Mouse (Mus musculus): ENCODE measurements around the gene Slc19a1.
A peak's percentile ranks its signal among the peaks of the same experiment; 100 is the strongest.

The Slc19a1 gene

DNA sequence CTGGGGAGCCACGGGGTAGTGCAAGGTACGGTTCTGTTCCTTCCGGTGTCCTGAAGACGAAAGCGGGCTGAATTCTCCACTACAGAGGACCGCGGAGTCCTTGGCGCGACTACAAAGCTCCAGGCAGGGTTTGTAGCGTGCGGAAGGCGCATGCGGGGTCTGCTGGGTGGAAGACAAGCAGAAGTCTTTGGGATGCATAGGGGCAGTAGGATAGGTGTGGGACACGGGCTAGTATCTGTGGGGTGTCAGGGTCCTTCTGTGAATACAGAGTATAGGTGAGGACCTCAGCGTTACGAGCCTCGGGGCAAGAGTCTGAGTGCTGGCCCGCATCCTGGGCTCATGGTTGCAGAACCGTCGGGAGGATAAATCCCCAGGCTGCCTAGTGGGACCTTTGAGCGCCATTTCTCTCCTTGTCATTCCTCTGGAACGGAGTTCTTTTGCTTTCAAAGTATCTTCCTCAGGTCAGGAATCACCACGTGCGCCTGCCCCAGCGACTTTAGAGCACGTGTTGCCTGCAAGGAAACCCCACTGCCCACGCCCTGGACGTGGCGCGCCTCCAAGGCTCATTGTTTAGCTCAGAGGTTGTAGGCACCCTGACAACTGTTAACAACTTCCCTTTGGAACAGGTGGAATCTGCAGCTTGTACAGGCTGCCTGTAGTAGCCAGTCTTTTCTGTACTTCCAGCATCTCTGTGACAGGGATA, 1.4 kb downstream of the Slc19a1 start:
- DNase-seq (ENCODE audit: low read depth): no peak

DNA sequence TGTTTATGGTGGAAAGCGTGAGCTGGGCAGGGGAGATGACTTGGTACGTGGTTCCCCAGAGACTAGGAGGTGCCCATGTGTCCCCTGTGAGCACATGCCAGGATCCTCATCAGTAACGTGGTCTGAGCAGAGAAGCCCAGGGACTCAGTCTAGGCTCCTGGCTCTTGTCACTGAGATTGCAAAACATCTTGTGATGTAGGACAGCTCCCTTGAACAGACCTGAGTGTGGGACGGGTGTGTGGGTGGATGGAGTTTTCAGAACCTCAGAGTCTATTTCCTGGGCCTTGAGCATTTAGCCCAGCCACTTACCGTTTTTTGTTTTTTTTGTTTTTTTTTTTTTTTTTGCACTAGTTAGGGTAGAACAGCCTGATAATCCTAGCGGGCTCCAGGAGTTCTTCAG, 3.4 kb downstream of the Slc19a1 start:
- DNase-seq (ENCODE audit: low read depth): no peak

DNA sequence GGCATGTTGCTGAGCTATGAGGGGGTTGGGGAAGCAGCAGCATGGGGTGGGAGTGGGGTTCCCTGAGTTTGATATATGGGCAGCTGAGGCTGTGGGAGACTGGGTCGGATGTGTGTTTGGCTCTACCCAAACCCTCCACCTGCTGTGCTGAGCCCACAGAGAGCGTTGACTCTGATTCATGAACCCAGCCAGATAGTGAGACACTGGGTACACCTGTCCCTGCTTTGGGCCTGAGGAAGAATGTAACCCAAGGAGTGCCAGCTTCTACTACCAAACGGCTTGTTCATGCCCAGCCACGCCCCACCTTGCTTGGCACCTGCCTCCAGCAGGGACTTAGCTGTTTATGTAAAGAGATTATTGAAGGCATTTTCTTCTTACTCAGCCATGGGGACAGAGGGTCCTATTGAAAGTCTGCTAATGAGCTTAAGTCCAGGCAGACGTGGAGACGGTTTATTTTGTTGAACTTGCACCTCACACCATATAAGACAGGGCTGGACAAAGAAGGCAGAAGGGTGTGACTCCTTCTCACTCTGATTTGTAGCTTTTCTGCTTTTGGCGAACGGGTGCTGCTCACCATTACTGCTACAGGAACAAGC, 6.6 kb downstream of the Slc19a1 start:
- no peak for DNase-seq (ENCODE audit: low read depth)

DNA sequence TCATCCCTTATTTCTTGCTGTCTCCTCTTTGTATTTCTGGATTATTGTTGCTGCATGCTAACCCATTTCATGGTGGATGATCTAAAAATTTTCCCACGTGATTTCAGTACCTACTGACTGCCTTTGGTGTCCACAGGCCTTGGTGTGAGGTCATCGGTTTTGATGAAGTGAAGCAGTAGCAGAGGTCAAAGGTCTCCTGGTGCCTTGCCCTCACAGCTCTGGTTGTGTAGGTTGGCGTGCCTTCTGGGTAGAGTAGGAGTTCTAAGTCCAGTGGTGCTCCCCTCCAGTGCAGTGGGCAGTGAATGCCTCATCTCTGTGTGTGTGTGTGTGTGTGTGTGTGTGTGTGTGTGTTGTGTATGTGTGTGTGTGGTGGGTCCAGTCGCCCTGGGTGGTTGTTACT, 16.2 kb downstream of the Slc19a1 start:
- DNase-seq (ENCODE audit: low read depth): no peak

DNA sequence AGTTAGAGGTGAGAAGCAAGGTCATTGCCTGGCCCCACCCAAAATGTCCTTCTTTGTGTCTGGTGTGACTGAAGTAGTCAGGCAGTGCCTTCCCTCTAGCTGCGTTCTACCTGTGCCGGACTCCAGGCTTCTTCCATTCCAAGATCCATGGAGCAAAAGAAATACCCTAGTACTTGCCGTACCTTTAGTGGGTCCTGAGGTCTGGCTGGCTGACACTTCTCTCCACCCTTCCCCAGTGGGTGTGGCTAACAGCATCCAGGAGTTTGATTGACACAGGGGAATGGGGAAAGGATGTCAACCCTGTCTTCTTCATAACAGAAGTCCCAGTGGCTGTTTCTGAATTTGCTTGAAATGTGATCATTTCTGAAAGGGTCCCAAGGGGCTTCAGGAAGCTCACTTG, 16.6 kb downstream of the Slc19a1 start:
- DNase-seq (ENCODE audit: low read depth): no peak

DNA sequence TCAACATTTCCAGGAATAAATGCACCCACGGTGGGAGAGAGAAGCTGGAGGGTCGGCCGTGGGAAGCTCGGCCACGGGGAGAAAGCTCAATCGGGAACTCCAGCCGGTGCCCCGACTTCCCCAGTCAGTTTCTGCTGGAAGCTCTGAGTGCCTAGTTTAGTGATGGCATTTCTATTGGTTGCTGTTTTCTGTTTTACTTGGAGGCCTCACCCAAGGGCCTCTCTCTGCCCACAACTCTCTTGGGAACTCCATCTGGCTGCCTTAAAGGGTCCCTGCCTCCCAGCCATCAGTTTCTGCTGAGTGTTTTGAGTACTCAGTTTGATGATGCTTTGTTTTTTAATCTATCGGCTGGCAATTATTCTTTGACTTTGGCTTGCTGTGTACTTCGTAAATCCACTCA, 24.7 kb downstream of the Slc19a1 start:
- no peak for DNase-seq (ENCODE audit: low read depth)

DNA sequence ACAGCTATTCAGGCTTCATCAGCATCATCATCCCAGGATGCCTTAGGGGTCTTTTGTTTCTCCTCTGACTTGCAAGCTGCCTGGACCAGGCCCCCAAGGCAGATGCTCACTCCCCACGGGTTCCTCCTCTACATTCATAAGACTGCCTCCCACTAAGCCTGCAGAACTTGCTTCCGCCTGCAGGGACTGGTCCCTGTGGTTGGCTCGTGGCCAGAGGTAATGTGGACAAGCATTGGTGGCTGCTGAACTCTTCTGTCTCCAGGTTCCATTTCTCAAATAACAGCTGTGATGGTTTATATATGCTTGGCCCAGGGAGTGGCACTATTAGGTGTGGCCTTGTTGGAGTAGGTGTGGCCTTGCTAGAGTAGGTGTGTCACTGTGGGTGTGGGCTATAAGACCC, 29.4 kb downstream of the Slc19a1 start:
- DNase-seq (ENCODE audit: low read depth): no peak

DNA sequence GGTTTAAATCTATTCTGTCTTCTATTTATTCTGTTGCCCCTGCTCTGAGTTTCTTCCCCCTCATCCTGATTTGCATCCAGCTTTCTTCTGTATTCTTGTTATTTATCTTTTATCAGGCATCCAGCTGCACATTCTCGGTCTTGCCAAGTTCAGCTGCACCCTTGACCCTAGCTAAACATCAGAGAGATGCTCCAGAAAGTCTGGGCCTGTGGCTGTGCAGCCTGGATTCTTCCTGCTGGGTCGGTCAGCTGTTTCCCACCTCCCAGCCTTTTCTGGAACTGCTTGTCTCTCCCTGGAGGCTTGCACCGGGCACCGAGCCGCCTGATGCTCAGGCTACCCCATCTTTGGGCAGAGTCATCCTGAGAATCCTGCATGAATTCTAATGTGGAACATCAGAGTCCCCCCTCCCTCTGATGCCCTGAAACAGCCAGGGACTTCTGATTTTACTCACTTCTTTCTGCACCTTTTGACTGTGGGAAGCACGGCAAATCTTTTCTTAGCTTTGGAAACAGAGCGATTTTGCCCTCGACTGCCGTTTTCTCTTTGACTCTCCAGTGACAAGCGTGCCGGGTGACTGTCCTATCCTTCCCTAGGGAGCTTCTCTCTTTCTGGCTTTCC, 30.5 kb downstream of the Slc19a1 start:
- DNase-seq (ENCODE audit: low read depth): no peak

DNA sequence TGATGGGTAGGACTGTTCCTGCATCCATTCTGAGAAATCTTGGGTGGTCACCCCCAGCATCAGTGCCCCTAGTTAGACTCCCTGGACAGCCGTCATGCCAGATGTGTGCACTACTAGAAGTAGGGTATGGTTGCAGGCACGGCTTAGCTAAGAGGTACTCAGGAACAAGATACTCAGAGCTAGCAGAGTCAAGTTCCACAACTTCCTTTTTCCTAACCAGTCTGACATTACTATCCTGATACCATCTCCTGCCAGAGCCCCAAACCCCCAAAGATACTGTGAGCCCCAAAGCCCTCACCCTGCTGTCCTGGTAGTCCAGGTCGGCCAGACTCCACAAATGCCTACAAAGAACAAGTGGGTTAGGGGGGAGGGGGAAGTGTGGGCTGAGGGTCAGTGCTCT, 32.2 kb downstream of the Slc19a1 start:
- no peak for DNase-seq (ENCODE audit: low read depth)

DNA sequence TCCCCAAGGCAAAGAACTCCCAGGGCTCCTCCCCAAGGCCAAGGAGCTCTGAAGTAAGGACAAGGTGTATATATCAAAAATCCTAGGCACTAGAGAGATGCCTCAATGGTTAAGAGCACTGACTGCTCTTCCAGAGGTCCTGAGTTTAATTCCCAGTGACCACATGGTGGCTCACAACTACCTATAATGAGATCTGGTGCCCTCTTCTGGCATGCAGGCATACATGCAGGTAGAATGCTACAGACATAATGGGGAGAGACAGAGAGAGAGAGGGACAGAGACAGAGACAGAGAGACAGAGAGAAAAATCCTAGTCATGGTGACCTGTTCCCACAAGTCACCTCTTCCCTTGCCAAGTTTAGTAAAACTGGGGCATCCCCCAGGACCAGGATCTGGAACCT, 32.6 kb downstream of the Slc19a1 start:
- no peak for DNase-seq (ENCODE audit: low read depth)

DNA sequence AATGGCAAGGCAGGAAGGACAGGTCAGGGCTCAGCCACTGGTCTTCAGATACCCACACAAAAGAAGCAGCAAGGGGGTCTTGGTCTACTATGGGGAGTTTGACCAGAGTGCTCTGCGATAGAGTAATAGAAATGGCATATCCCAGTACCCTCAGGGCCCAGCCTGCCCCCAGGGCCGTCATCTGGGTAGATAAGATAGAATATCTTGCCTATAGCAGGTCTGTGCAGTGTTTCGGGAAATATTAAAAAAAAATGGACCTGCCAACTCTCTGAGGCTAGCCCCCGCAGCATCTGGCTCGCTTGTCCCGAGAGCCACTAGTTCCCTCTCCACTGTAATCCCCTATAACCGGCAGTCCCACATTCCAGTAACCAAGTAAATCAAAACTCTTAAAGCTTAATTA, 36.4 kb downstream of the Slc19a1 start:
- no peak for DNase-seq (ENCODE audit: low read depth)

DNA sequence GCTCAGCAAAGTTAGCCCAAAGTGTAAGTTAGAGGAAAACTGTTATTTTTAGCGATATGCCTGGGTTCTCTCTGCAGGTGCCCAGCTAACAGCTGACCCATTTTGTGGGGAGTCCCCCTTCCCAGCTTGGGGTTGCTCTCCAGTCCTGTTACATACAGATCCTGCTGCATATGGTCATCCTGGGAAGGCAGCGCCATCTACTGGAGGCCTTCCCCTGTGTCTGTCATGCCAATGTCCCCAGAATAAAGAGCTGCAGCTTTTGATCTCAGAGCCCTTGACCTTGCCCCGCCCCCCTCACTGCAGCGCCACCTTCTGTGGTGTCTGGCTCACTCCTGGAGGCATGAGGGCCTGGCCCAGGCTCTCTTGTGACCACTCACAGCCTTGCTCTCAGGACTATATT, 38.0 kb downstream of the Slc19a1 start:
- DNase-seq (ENCODE audit: low read depth): peak; percentile 29

DNA sequence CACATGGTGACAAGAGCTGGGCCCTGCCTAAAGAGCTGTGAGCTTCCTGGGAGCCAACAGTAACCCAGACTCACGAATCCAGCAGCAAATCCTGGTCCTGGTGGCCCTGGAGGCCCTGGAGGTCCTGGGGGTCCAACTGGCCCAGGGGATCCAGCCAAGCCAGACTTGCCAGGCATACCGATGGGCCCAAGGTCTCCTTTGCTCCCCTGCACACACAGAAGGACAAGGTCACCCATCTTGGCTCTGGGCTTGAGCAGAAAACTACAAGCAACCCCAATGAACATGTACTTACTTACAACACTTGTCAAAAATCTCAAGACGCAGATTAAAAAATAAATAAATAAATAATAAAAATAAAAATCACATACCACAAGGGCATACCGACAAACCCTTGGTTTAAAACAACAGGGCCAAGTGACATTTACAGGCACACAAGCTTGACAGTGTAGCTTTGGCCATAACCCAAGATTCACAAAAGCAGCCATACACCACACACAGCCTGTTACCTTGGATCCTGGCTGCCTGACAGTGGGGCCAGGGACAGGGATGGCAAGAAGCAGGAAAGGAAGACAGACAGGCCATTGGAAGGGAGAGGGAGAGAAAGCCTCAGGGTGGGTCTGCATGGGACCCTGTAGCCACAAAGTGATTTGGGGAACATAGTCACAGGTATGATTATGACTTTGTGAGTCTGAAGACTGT, 42.4 kb downstream of the Slc19a1 start:
- no peak for DNase-seq (ENCODE audit: low read depth)

DNA sequence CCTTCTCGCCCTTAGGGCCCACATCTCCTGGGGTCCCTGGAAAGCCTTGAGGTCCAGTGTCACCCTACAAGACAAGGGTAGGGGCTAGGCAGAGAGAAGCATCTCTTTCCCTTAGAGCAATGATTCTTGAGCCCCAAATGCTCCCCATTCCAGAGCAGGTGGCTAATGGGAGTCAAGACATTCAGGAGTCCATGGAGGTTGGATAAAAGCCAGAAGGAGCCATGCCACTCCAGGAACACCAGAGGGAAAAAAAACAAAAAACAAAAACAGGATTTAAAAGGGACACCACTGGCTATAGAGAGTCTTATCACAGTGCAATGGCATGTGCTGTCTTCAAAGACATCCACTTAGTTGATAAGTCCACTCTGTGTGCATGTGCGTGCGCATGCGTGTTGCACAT, 46.4 kb downstream of the Slc19a1 start:
- DNase-seq (ENCODE audit: low read depth): no peak

DNA sequence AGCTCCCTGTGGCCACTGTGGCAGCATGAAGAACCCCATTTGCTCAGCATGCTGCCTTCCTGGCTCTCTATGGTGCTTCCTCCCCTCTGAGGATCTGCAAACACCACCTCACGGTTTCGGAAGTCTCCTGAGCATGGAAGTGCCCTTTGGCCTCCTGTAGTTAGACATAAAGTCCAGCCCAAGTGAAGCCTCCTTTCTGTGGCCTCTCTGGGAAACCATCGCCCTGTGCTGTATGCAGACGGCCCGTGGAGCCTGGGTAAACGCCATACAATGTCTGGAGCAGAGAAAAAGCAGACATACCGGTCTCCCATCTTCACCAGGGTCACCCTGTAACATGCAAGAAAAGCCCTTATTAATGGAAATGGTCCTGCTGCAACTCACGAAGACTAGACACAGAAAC, 46.9 kb downstream of the Slc19a1 start:
- no peak for DNase-seq (ENCODE audit: low read depth)

DNA sequence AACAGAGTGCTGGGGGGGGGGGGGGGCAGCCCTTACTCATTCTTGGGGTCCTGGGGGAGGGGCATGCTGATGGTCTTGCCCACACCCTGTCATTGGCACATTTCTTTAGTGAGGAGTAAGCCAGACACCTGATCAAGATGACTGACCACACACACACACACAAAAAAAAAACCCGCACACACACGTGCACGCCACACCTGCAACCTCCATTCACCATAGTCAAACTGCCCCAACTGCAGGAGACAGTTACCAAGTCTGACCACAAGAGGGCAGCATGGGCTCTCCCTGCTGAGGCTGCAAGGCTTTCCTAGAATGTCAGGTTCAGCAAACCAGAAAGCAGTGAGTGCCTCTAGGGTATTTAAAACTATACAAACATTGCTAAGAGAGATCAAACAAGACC, 50.4 kb downstream of the Slc19a1 start:
- peak; percentile 78 for DNase-seq (ENCODE audit: low read depth)

DNA sequence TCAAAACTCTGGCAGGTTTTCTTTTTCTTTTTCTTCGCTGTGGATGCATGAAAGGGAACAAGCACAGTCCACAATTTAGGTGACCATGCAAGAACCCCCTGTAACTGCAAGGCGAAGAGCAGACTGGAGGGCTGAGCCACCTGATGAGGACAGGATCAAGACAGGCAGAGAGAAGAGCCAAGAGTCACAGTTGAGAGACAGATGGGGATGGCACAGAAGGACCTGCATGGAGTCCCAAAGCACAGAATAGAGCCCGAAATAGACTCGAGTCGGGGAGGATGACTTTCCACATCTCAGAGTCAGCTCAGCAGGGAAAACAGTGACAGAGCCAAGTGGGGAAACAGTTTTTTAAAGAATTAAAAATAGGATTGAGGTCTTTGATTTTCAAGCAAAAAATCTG, 50.9 kb downstream of the Slc19a1 start:
- no peak for DNase-seq (ENCODE audit: low read depth)

DNA sequence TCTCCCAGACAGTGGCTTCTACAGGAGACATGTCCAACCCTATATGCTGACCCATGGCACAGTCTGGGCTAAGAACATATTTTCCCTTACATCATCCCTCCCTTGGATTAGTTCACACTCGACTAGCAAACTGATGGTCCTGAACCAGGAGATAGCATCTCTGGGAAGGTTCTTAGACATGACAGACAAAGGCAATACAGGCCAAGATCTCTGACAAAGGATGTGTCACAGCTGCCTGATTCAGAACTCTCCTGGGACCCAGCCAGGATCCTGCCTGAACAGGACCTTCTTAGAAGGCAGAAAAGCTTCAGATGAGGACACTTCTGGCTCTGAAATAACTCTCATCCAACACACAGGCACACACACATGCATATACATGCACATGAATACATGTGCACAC, 52.5 kb downstream of the Slc19a1 start:
- no peak for DNase-seq (ENCODE audit: low read depth)

DNA sequence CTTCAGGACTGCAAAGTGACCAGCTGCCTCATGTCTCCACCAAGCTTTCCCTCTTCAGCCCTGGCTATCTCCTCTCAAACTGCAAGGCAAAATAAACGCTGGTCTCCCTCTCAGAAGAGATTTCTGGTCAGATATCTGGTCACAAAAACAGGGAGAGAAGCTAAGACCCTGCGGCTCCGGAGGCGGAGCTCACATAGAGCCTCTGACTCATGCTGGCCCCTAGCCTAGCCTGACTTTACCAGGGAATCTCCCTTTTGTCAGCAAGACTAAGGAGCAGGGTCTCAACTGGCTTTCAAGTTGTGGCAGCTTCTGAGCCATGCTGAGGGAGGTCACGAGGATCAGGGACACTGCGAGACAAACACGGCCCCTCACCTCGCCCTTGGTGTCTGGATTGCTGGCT, 57.3 kb downstream of the Slc19a1 start:
- peak; percentile 52 for DNase-seq (ENCODE audit: low read depth)

DNA sequence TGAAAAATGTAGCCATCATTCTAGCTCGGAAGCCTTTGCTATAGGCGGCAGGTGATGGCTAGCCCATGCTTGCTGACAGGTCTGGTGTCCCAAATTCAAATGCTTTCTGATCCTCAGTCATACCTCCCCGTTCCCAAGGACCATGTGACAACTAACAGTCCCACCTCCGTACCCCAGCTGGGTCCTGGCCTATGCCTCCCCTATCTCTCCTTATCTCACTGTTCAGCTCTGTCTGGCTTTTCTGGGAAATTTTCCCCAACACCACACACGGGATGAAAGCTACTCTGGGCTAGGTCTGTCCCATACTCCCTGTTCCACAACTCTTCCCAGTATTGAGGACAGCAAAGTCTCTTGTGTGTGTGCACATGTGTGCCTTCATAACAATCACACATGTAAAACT, 58.0 kb downstream of the Slc19a1 start:
- no peak for DNase-seq (ENCODE audit: low read depth)

DNA sequence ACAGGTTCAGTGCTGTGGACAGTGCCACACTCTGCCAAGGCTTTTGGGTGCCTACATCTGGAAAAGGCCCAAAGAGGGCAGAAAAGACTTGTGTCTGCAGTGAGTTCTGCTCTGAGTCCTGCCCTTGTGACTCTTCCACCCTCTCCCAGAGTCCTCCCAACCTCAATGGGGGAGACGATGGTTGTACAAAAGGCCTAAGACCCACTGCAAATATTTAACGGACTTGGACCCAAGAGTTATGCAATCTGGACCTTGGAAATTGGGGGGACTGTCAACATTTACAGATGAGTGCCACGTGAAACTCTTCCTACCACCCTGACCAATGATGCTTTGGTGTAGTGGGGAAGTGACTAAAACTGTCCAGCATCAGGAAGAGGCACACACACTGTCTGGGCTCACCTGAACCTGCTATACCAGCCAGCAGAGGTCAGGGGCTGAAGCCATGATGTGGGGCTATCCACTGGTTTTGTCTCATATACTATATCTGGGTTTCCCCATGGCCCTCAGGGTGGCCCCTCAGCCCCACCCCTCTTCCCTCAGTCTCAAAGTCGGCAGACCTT, 59.6 kb downstream of the Slc19a1 start:
- no peak for DNase-seq (ENCODE audit: low read depth)

DNA sequence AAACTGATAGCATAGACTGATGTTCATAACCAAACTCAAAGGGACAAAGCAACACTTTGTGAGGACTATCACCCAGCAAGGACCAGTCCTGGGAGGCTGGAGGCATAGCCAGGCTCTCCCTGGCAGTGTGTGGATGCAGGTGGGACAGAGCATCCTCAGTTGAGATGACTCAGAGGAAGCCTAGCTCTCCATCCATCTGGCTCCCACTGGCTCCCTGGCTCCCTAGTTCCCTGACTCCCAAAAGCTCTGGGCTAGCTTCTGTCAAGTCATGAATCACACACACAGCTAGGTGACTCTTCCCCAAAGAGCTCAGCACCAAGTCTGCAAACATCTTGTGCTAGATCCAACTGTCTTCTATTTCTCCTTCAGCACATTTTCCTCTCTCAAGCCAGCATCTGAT, 61.8 kb downstream of the Slc19a1 start:
- DNase-seq (ENCODE audit: low read depth): no peak

DNA sequence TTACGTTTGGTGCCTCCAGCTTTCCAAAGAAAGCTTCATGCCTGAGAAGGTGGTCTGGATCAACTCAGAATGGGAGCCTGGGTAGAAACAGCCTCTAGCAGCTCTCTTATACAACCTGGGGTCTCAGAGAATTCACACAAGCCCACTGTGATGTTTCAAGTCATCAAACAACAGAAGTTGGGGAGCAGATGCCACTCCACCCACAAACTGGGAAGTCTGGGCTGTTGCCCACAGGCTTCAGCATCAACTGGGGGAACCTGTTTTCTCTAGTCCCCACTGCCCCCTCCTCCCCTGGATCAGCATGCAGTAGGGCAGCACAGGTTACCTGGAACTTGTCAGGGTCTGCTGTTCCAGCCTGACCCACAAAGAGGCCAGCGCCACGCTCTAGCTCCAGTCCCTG, 63.6 kb downstream of the Slc19a1 start:
- no peak for DNase-seq (ENCODE audit: low read depth)
